Mouse (Mus musculus) kidney, adult 8-10 months (tissue): ENCODE results near the gene Sst.

ENCODE experiments used
- DNase-seq, 2 experiments: peaks; one replicate each; pipeline ENCODE4 v3.0.0; 2022

The Sst gene

GRCm38 (mm10) chr16:23855242-23855641, 35.5 kb downstream of the Sst start:
- no peak for DNase-seq

DNA sequence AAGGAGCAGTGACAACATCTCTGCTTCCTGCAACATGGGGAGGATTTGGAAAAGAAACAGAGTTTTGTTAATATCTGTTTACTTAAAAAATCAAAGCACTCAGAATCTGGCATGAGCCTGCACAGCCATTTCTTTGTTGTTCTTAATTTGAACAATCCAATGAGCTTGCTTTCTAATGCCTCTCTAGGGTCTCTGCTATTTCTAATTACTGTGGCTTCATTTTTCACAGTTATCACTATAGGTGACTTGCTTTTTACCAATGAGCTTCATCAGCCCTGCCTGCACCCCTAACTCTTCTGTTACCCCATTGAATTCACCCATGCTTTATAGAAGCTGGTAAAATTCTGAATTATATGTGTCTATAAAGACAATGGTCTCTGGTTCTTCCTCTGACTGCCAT, 41.0 kb downstream of the Sst start:
- DNase-seq = no peak

- DNase-seq = no peak
Measured at GRCm38 (mm10) chr16:23849176-23849575, 41.6 kb downstream of the Sst start.

DNA sequence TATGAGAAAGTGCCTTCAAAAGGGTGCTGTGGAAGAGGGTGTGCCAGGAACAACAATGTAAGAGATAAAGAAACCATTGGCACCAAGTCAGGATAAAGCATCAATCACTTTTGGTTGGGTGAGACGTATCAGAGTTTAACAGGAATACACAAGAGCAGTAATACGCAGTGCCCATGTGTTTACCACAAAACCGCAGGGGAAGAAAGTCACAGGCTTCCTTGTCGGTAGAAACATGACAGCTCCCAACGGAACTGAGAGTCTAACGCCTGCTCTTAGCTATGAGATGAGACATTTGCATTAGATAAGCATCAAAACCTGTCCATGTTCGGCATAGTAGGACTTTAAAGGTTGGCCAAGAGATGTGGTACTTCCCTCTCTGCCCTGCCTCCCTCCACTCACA, 46.1 kb downstream of the Sst start:
- DNase-seq = no peak

- peak in 1 of 2 experiments; percentile 5 for DNase-seq
Measured at GRCm38 (mm10) chr16:23842609-23843008, 48.1 kb downstream of the Sst start.
